Mouse (Mus musculus): ENCODE results near the gene Gm28048.
A peak's percentile ranks its signal among the peaks of the same experiment; 100 is the strongest.

GRCm38 (mm10) chr11:22987357-22987756 lies 5.5 kb upstream of the Gm28048 start:
- no peak for TF ChIP-seq POLR2A (IDR thresholded peaks at IDR 0.05; ENCODE audit: low read depth, low read length)
- TF ChIP-seq CTCF (IDR thresholded peaks at IDR 0.05; ENCODE audit: extremely low read depth, insufficient read depth, insufficient read length, insufficient replicate concordance) = peak; percentile 48; the same call in 1 of the 2 replicates
